Mouse (Mus musculus) CH12.LX (cell line): ENCODE measurements around the gene Kcnj1.

Source experiments
- CHD2 ChIP-seq: IDR thresholded peaks from 2 replicates; pipeline ENCODE4 v1.6.1; 2011; ENCODE audit warnings: low read length, improper control_type of control experiment
- EP300 ChIP-seq: IDR thresholded peaks from 2 replicates; pipeline ENCODE4 v1.6.1; 2011; ENCODE audit warnings: low read length, improper control_type of control experiment
- HCFC1 ChIP-seq: IDR thresholded peaks from 2 replicates; pipeline ENCODE4 v1.6.1; 2012; ENCODE audit warnings: low read depth, mild to moderate bottlenecking, inconsistent platforms, low read length, improper control_type of control experiment
- MAFK ChIP-seq: IDR thresholded peaks from 2 replicates; pipeline ENCODE4 v1.6.1; 2011; ENCODE audit warnings: low read length, improper control_type of control experiment; ENCODE audit not compliant: insufficient replicate concordance
- SIN3A ChIP-seq: IDR thresholded peaks from 2 replicates; pipeline ENCODE4 v1.6.1; 2012; ENCODE audit warnings: low read length, improper control_type of control experiment, inconsistent platforms

GRCm38 (mm10) chr9:32443115-32443514 is 70.8 kb downstream of the Kcnj1 start:
- no peak for TF ChIP-seq EP300
- no peak for TF ChIP-seq SIN3A
- TF ChIP-seq MAFK: no peak
- no peak for TF ChIP-seq HCFC1
- no peak for TF ChIP-seq CHD2
